Mouse (Mus musculus) G1E (cell line): ENCODE measurements around the gene Sytl3. TPM values are rescaled to one million over a fixed set of nuclear protein-coding genes. Genes with fewer than 3 reads are reported as not detected.
"Not testable (repeated sequence)": the region's sequence is repeated elsewhere in the genome, so short reads cannot be mapped to it uniquely, and the experiment has no call there.

Source experiments
- ATAC-seq: 2 replicates; pipeline ENCODE4 v1.8.0; 2016; ENCODE audit warnings: mild to moderate bottlenecking; ENCODE audit not compliant: insufficient number of reproducible peaks, poor library complexity, low FRiP score, severe bottlenecking; ENCODE audit errors: extremely low read depth
- DNase-seq: peaks from one replicate; pipeline ENCODE4 v3.0.0; 2012; ENCODE audit warnings: low spot score
- H3K27me3 ChIP-seq: 2 replicates; pipeline ENCODE4 v1.6.1; 2012; ENCODE audit warnings: mild to moderate bottlenecking, low read length, inconsistent platforms; ENCODE audit not compliant: insufficient read depth
- H3K36me3 ChIP-seq: replicated peaks from 2 replicates; pipeline ENCODE3; 2012; ENCODE audit warnings: mild to moderate bottlenecking, inconsistent platforms
- H3K4me1 ChIP-seq: 2 replicates; pipeline ENCODE4 v1.6.1; 2012; ENCODE audit warnings: low read depth, low read length, inconsistent platforms, mixed read lengths; ENCODE audit not compliant: insufficient read depth
- H3K4me3 ChIP-seq: 2 replicates; pipeline ENCODE4 v1.5.1; 2012; ENCODE audit warnings: low read depth, mild to moderate bottlenecking, inconsistent platforms, low read length, moderate library complexity, mixed read lengths
- H3K9me3 ChIP-seq: replicated peaks from 2 replicates; pipeline ENCODE4 v1.6.1; 2012; ENCODE audit warnings: inconsistent platforms
- polyA plus RNA-seq: library from polyadenylated mRNA; stranded (reverse); fragments of >175 nt; gene quantifications from 2 replicates; pipeline ENCODE4 v1.2.3, GENCODE M21; 2012
- total RNA-seq, 2 experiments: library from RNA; stranded (forward) in 1 of 2; stranded (reverse) in 1 of 2; fragments of 200-1000 nt in 1 of 2; fragments of >200 nt in 1 of 2; fragmentation: Nextera tagmentation in 1 of 2; gene quantifications; 2 replicates each; pipeline ENCODE4 v1.2.3; 2014 to 2017

Sytl3 gene
- total and polyA plus RNA-seq, 3 experiments = 1.3 TPM; not detected in 2

- not testable (repeated sequence) for H3K9me3 ChIP-seq, H3K36me3 ChIP-seq, H3K4me1 ChIP-seq, ATAC-seq, H3K4me3 ChIP-seq, DNase-seq, H3K27me3 ChIP-seq
Observed at GRCm38 (mm10) chr17:6668522-6668921, 9.6 kb downstream of the Sytl3 start.

GRCm38 (mm10) chr17:6674297-6674696 lies 15.4 kb downstream of the Sytl3 start:
- H3K4me1 ChIP-seq, ATAC-seq, DNase-seq, H3K9me3 ChIP-seq, H3K27me3 ChIP-seq, H3K36me3 ChIP-seq, H3K4me3 ChIP-seq: not testable (repeated sequence)

GRCm38 (mm10) chr17:6678063-6678462 lies 19.2 kb downstream of the Sytl3 start:
- H3K9me3 ChIP-seq, H3K4me3 ChIP-seq, DNase-seq, H3K4me1 ChIP-seq, ATAC-seq, H3K27me3 ChIP-seq, H3K36me3 ChIP-seq: not testable (repeated sequence)

- not testable (repeated sequence) for DNase-seq, H3K36me3 ChIP-seq, H3K27me3 ChIP-seq, H3K4me1 ChIP-seq, H3K4me3 ChIP-seq, ATAC-seq, H3K9me3 ChIP-seq
Observed at GRCm38 (mm10) chr17:6681721-6682120, 22.8 kb downstream of the Sytl3 start.

- ATAC-seq, H3K4me1 ChIP-seq, H3K27me3 ChIP-seq, H3K9me3 ChIP-seq, H3K4me3 ChIP-seq, H3K36me3 ChIP-seq, DNase-seq: not testable (repeated sequence)
Observed at GRCm38 (mm10) chr17:6683702-6684101, 24.8 kb downstream of the Sytl3 start.

GRCm38 (mm10) chr17:6684464-6685287 lies 25.8 kb downstream of the Sytl3 start:
- H3K27me3 ChIP-seq, DNase-seq, H3K4me3 ChIP-seq, ATAC-seq, H3K4me1 ChIP-seq, H3K9me3 ChIP-seq, H3K36me3 ChIP-seq: not testable (repeated sequence)

- H3K4me1 ChIP-seq, H3K4me3 ChIP-seq, ATAC-seq, H3K36me3 ChIP-seq, H3K9me3 ChIP-seq, DNase-seq, H3K27me3 ChIP-seq: not testable (repeated sequence)
Observed at GRCm38 (mm10) chr17:6685288-6685818, 26.5 kb downstream of the Sytl3 start.

GRCm38 (mm10) chr17:6686299-6686971 lies 27.5 kb downstream of the Sytl3 start:
- H3K27me3 ChIP-seq, DNase-seq, H3K4me1 ChIP-seq, H3K4me3 ChIP-seq, H3K36me3 ChIP-seq, H3K9me3 ChIP-seq, ATAC-seq: not testable (repeated sequence)

GRCm38 (mm10) chr17:6689344-6689743 lies 30.5 kb downstream of the Sytl3 start:
- not testable (repeated sequence) for DNase-seq, H3K4me3 ChIP-seq, H3K9me3 ChIP-seq, ATAC-seq, H3K36me3 ChIP-seq, H3K4me1 ChIP-seq, H3K27me3 ChIP-seq
